Mouse (Mus musculus) olfactory bulb, adult 2 months (tissue): Measurements from ENCODE around the gene Rnf5.

Experiments
- CTCF ChIP-seq: fragments of 200-500 bp; IDR thresholded peaks from 2 replicates; pipeline ENCODE4 v1.5.1; 2012; ENCODE audit warnings: low read depth, mild to moderate bottlenecking, low read length, moderate library complexity; ENCODE audit not compliant: insufficient read depth
- POLR2A ChIP-seq: fragments of 200-500 bp; IDR thresholded peaks from 2 replicates; pipeline ENCODE4 v1.6.1; 2012; ENCODE audit warnings: mild to moderate bottlenecking, low read depth, low read length, moderate library complexity; ENCODE audit not compliant: insufficient read depth

DNA sequence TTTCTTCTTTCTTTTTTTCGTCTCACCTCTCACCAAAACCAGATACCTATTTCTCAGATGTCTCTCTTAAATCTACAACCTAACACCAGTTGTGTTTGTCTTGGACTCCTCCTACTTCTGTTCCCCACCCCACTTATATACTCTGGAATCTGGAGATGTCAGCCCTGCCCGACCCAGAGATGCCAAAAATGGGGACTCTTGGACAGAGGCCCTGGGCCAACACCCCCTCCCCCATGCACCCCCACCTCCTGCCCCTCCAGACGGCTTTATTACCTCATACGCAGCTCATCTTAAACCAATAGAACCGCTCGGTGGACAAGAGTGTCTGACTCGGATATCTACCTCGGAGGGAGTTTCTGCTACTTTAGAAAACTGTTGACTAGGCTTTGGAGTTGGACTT, 7.4 kb downstream of the Rnf5 start:
- TF ChIP-seq CTCF (no peak), POLR2A (no peak)
